ENCODE assay signal across 8 mouse cellular contexts in genomic region chr7:19871943-19872601, GRCm38 (mm10). TPM values are rescaled to one million over a fixed set of nuclear protein-coding genes. Genes with fewer than 3 reads are reported as not detected.
DNase-seq lines count a peak whose midpoint lies in the region; ATAC-seq and TF ChIP-seq lines count a peak whose summit lies in the region.

No protein-coding gene starts in this region.

- no peaks in the 10 kb centered on the region for H3K36me3 ChIP-seq in midbrain, embryonic 16.5 days (ENCODE audit: control insufficient read depth, insufficient read depth, low read length)

- no peak for ATAC-seq in midbrain, embryonic 16.5 days

- no peaks in the 10 kb centered on the region for H3K4me1 ChIP-seq in midbrain, embryonic 16.5 days (ENCODE audit: control insufficient read depth, insufficient read depth, low read length)

- H3K4me2 ChIP-seq in midbrain, embryonic 16.5 days (ENCODE audit: low read length), result no peak overlapping the region

- no peak overlapping the region for H3K9ac ChIP-seq in midbrain, embryonic 16.5 days (ENCODE audit: low read depth, low read length)

- H3K4me3 ChIP-seq in layer of hippocampus, adult 2 months, result no peak overlapping the region
- H3K4me3 ChIP-seq in midbrain, embryonic 16.5 days (ENCODE audit: low read depth, low read length), result no peak overlapping the region

- H3K27me3 ChIP-seq in midbrain, embryonic 16.5 days (ENCODE audit: control insufficient read depth, insufficient read depth, low read depth, low read length), result no peaks in the 10 kb centered on the region

- no peak for DNase-seq in layer of hippocampus, adult 2 months (ENCODE audit: low spot score in 2 of 2)
- DNase-seq in layer of hippocampus, adult 18-20 months (ENCODE audit: low spot score in 2 of 2), result no peak
- DNase-seq in ZHBTc4 (ENCODE audit: low read depth, low spot score), result peak; percentile 79
- DNase-seq in induced T-regulatory cell, adult 2 months (ENCODE audit: low read depth), result peak; percentile 73
- DNase-seq in spleen, postnatal 10 days (ENCODE audit: low spot score in 2 of 2), result peak; percentile 33 to 73
- DNase-seq in right cerebral cortex, postnatal 36 days (ENCODE audit: low spot score in 2 of 2), result no peak
- DNase-seq in urinary bladder, postnatal 4 days (ENCODE audit: low spot score in 2 of 2), result no peak

- 42% methylated on average over 5 of the region's 5 CpGs for WGBS in midbrain, embryonic 16.5 days

- H3K27ac ChIP-seq in layer of hippocampus, adult 2 months, result no peak overlapping the region
- H3K27ac ChIP-seq in midbrain, embryonic 16.5 days (ENCODE audit: low read length), result no peak overlapping the region

- TF ChIP-seq CTCF in layer of hippocampus, adult 2 months (conservative IDR thresholded peaks at IDR 0.05), result peak; percentile 67

- no peaks in the 10 kb centered on the region; the same call in 1 of the 2 replicates for H3K9me3 ChIP-seq in midbrain, embryonic 16.5 days (replicated peaks; ENCODE audit: control insufficient read depth, low read length, poor library complexity, severe bottlenecking)

RNA-seq across cellular contexts. Expression of gene Ceacam16, which starts 11.0 kb away (rescaled TPM):
- total RNA-seq in layer of hippocampus, adult 2 months (2021), result not detected
- not detected for total RNA-seq in layer of hippocampus, adult 18-20 months (2021)
- polyA plus RNA-seq in midbrain, embryonic 16.5 days (2015; fragmentation: Nextera tagmentation; extraction: Ambion mirVana), result 1.6 and 1.8 TPM in 2 replicates

RNA-seq across cellular contexts. Expression of gene Ceacam19, which starts 15.7 kb away (rescaled TPM):
- total RNA-seq in layer of hippocampus, adult 2 months (2021), result not detected
- total RNA-seq in layer of hippocampus, adult 18-20 months (2021), result not detected
- not detected in 2 replicates for polyA plus RNA-seq in midbrain, embryonic 16.5 days (2015; fragmentation: Nextera tagmentation; extraction: Ambion mirVana)

RNA-seq across cellular contexts. Expression of gene Gm19345, which starts 20.3 kb away (rescaled TPM):
- 1 to 10 TPM in 1 of 2 experiments, under 1 TPM in 1; 0.86 to 1.6 TPM for total RNA-seq in layer of hippocampus, adult 2 months (2021)
- total RNA-seq in layer of hippocampus, adult 18-20 months (2021), result 1 to 10 TPM; 1.2 to 2.3 TPM
- 21.3 and 23.9 TPM in 2 replicates for polyA plus RNA-seq in midbrain, embryonic 16.5 days (2015; fragmentation: Nextera tagmentation; extraction: Ambion mirVana)

RNA-seq across cellular contexts. Expression of gene Pvr, which starts 48.9 kb away (rescaled TPM):
- total RNA-seq in layer of hippocampus, adult 2 months (2021), result 10 to 100 TPM; 13.6 to 16.3 TPM
- 10 to 100 TPM; 12.4 to 12.8 TPM for total RNA-seq in layer of hippocampus, adult 18-20 months (2021)
- polyA plus RNA-seq in midbrain, embryonic 16.5 days (2015; fragmentation: Nextera tagmentation; extraction: Ambion mirVana), result 9.3 and 11.5 TPM in 2 replicates

RNA-seq across cellular contexts. Expression of gene Bcl3, which starts 49.5 kb away (rescaled TPM):
- total RNA-seq in layer of hippocampus, adult 2 months (2021), result under 1 TPM; 0.46 to 0.83 TPM
- 1 to 10 TPM in 1 of 2 experiments, under 1 TPM in 1; 0.27 to 1.1 TPM for total RNA-seq in layer of hippocampus, adult 18-20 months (2021)
- polyA plus RNA-seq in midbrain, embryonic 16.5 days (2015; fragmentation: Nextera tagmentation; extraction: Ambion mirVana), result 0.65 and 1.0 TPM in 2 replicates

Comparison
In these comparisons a context has a peak if more than half of its experiments do, and no peak if none do; other contexts are left out.
1. DNase-seq: peak in ZHBTc4 (single experiment), induced T-regulatory cell, adult 2 months (single experiment) and spleen, postnatal 10 days (2 of 2); none in layer of hippocampus, adult 2 months (0 of 2), layer of hippocampus, adult 18-20 months (0 of 2), right cerebral cortex, postnatal 36 days (0 of 2) and urinary bladder, postnatal 4 days (0 of 2).